Mouse (Mus musculus) ES-E14 (cell line): ENCODE measurements around the gene Babam1. TPM values are rescaled to one million over a fixed set of nuclear protein-coding genes. Genes with fewer than 3 reads are reported as not detected.
A peak's percentile ranks its signal among the peaks of the same experiment; 100 is the strongest.

Experiments used
- DNase-seq: peaks from one replicate; pipeline ENCODE4 v3.0.0-alpha.2; 2013; ENCODE audit warnings: low read depth, low spot score
- H3K27ac ChIP-seq: 2 replicates; pipeline ENCODE4 v1.5.1; 2012; ENCODE audit warnings: low read depth, mild to moderate bottlenecking, low read length, moderate library complexity, mixed read lengths; ENCODE audit not compliant: poor library complexity, insufficient read depth, severe bottlenecking
- H3K36me3 ChIP-seq: 2 replicates; pipeline ENCODE4 v1.6.1; 2012; ENCODE audit warnings: mild to moderate bottlenecking, low read length, moderate library complexity, mixed read lengths; ENCODE audit not compliant: control insufficient read depth, poor library complexity, insufficient read depth, severe bottlenecking
- H3K4me1 ChIP-seq, 2 experiments: fragments of 150-350 bp in 1 of 2; sonication (generic) in 1 of 2; 2 replicates each; pipeline ENCODE4 v1.6.1; 2012; ENCODE audit warnings: low read length in 2 of 2, mild to moderate bottlenecking in 1 of 2, mixed read lengths in 1 of 2; ENCODE audit not compliant: control insufficient read depth in 2 of 2, insufficient read depth in 2 of 2, poor library complexity in 1 of 2
- H3K4me3 ChIP-seq, 2 experiments: fragments of 150-350 bp in 1 of 2; sonication (generic) in 1 of 2; 2 replicates each; pipeline ENCODE4 v1.5.1; 2012; ENCODE audit warnings: low read length in 2 of 2, low read depth in 1 of 2, mild to moderate bottlenecking in 1 of 2, mixed read lengths in 1 of 2; ENCODE audit not compliant: insufficient read depth in 1 of 2, poor library complexity in 1 of 2, severe bottlenecking in 1 of 2
- H3K9ac ChIP-seq: 2 replicates; pipeline ENCODE4 v1.6.1; 2012; ENCODE audit warnings: low read depth, mild to moderate bottlenecking, low read length, mixed read lengths; ENCODE audit not compliant: poor library complexity, insufficient read depth, severe bottlenecking
- H3K9me3 ChIP-seq: fragments of 150-350 bp; sonication (generic); 2 replicates; pipeline ENCODE4 v1.6.1; 2012; ENCODE audit warnings: low read depth, mild to moderate bottlenecking, low read length; ENCODE audit not compliant: control insufficient read depth, insufficient read depth
- CHD2 ChIP-seq: IDR thresholded peaks from 2 replicates; pipeline ENCODE4 v1.6.1; 2014; ENCODE audit warnings: mild to moderate bottlenecking, low read depth, low read length, inconsistent platforms
- HCFC1 ChIP-seq: IDR thresholded peaks from 2 replicates; pipeline ENCODE4 v1.6.1; 2012; ENCODE audit warnings: low read length, inconsistent platforms, borderline replicate concordance; ENCODE audit not compliant: insufficient read depth
- MAFK ChIP-seq: IDR thresholded peaks from 2 replicates; pipeline ENCODE4 v1.6.1; 2014; ENCODE audit warnings: mild to moderate bottlenecking, low read depth, low read length, inconsistent platforms; ENCODE audit not compliant: insufficient read depth
- ZC3H11A ChIP-seq: IDR thresholded peaks from 2 replicates; pipeline ENCODE4 v1.6.1; 2012; ENCODE audit warnings: low read depth, mild to moderate bottlenecking, inconsistent platforms, low read length, borderline replicate concordance
- ZNF384 ChIP-seq: IDR thresholded peaks from 2 replicates; pipeline ENCODE4 v1.6.1; 2012; ENCODE audit warnings: low read depth, low read length, inconsistent platforms
- in situ Hi-C, 2 experiments: fragments of 600-800 bp; cut with MboI; formaldehyde crosslinking; loops; one replicate each; pipeline ENCODE4 v1.15.1; 2025; ENCODE audit warnings: low sequenced_read_pairs in 2 of 2, inconsistent platforms in 1 of 2; ENCODE audit not compliant: unreplicated experiment in 2 of 2
- total RNA-seq: library from RNA; depleted of rRNA; stranded (reverse); fragments of 300-350 nt; gene quantifications from 2 replicates; pipeline ENCODE4 v1.2.3, GENCODE M21; 2012

The Babam1 gene
- total RNA-seq, 1 experiment: 47.4 TPM

DNA sequence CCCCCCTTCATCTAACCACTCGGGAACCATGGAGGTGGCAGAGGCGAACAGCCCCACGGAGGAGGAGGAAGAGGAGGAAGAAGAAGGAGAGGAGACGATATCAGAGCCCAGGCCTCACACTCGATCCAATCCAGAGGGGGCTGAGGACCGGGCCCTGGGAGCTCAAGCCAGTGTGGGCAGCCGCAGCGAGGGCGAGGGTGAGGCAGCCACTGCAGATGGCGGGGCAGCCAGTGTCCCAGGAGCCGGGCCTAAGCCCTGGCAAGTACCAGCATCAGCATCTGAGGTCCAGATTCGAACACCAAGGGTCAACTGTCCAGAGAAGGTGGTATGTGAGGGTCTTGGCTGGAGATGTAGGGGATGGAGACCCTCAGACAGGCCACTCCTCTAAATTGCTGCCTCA, 1.0 kb downstream of the Babam1 start:
- no peak for TF ChIP-seq MAFK
- no peak for TF ChIP-seq ZNF384
- TF ChIP-seq ZC3H11A: no peak
- no peak for TF ChIP-seq CHD2
- TF ChIP-seq HCFC1: no peak

DNA sequence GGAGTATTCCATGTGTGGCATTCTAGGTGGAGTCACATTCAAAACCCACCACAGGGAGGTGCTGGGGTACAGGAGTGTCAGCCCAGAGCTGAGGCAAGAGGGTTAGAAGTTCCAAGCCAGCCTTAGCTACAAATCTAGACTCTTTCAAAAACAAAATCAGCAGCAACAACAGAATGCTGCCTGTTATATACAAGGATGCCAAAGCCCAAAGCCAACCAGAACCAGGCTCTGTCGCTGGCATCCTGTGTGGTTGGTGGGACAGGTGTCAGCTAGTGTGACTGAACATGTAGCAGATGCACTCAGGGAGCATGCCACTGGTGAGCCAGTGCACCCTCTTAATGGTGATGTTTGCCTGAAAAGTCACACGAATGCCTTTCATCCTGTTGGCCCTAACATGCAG, 4.2 kb downstream of the Babam1 start:
- TF ChIP-seq HCFC1 (no peak), CHD2 (no peak), MAFK (no peak), ZNF384 (no peak), ZC3H11A (no peak)
- no peak for DNase-seq

More for the DNA sequence above, 1.0 kb downstream of the Babam1 start:
- H3K9me3 ChIP-seq: no peaks in the 10 kb centered on the region
- no peak for DNase-seq
- H3K4me3 ChIP-seq: peak overlapping the region; percentile 77 to 100
- H3K36me3 ChIP-seq: peaks cover 17% of the 10 kb centered on the region
- H3K27ac ChIP-seq: no peak overlapping the region
- H3K4me1 ChIP-seq: peaks cover 0 to 9% of the 10 kb centered on the region in 2 experiments; a peak in 2 of 4 replicates
- peak overlapping the region; percentile 78; the same call in 1 of the 2 replicates for H3K9ac ChIP-seq
- in situ Hi-C loops: no loop called here

DNA sequence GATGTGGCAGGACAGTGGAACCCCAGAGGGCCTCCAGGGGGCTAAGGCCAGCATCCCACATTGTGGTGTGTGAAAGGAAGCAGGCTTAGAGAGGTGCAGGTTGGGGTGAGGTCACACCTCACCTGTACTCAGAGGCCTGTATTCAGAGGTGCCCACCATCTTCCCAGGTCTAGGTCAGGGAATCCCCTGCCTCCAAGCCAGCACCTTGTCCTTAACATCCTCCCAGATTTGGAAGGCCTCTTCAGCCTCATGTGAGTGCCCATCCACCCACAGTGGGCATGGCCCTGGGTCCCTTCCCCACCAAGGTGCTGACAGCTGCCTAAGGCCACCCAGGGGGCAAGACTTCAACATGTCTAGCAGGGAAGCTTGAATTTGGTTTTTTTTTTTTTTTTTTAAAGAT, 4.8 kb downstream of the Babam1 start:
- H3K4me3 ChIP-seq: no peak overlapping the region
- in situ Hi-C loops: no loop called here
- H3K27ac ChIP-seq: no peak overlapping the region
- no peak overlapping the region for H3K9ac ChIP-seq
- TF ChIP-seq ZC3H11A (no peak), MAFK (no peak), HCFC1 (no peak), ZNF384 (no peak), CHD2 (no peak)
- peaks cover 25% of the 10 kb centered on the region for H3K36me3 ChIP-seq
- H3K9me3 ChIP-seq: no peaks in the 10 kb centered on the region
- no peak for DNase-seq
- peaks cover 3 to 20% of the 10 kb centered on the region in 2 experiments; a peak in 3 of 4 replicates for H3K4me1 ChIP-seq

More for the DNA sequence above, 4.2 kb downstream of the Babam1 start:
- in situ Hi-C loops: no loop called here
- H3K4me1 ChIP-seq: peaks cover 3 to 23% of the 10 kb centered on the region in 2 experiments; a peak in 3 of 4 replicates
- H3K36me3 ChIP-seq: peaks cover 25% of the 10 kb centered on the region
- H3K27ac ChIP-seq: no peak overlapping the region
- H3K9ac ChIP-seq: no peak overlapping the region
- no peak overlapping the region for H3K4me3 ChIP-seq
- no peaks in the 10 kb centered on the region for H3K9me3 ChIP-seq

DNA sequence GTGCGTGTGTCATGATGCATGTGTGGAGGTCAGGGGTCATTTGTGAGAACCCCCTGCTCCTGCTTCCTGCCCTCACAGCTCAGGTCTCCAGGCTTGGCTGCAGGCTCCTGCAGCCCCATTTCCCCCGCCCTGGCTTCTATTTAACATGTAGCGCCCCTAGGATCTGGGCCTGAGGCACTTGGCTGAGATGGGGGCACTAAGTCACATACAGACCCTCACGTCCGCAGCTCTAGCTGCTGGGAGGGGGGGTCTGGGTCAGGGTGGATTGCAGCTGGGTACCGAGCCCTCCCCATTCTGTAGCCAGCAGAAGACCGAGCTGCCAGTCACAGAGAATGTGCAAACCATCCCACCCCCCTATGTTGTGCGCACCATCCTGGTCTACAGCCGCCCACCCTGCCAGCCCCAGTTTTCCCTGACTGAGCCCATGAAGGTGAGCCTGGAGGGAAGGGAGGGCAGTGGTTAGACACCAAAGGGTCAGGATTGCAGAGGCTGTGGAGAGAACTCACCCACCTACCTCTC, 5.8 kb downstream of the Babam1 start:
- in situ Hi-C loops: no loop called here
- Histone ChIP-seq H3K9me3 (no peaks in the 10 kb centered on the region), H3K4me1 (peaks cover 4 to 20% of the 10 kb centered on the region in 2 experiments; a peak in 3 of 4 replicates), H3K4me3 (no peak overlapping the region), H3K36me3 (peaks cover 30% of the 10 kb centered on the region), H3K27ac (no peak overlapping the region), H3K9ac (no peak overlapping the region)
- DNase-seq: no peak
- no peak for TF ChIP-seq ZNF384
- TF ChIP-seq CHD2: no peak
- TF ChIP-seq HCFC1: no peak
